Mouse (Mus musculus) spleen, adult 2 months (tissue): Measurements from ENCODE around the gene Pitpnc1. TPM values are rescaled to one million over a fixed set of nuclear protein-coding genes. Genes with fewer than 3 reads are reported as not detected.

ENCODE experiments used
- DNase-seq, 2 experiments: peaks; one replicate each; pipeline versions ENCODE4 v3.0.0 to v3.0.0-alpha.2; 2012 to 2021; ENCODE audit warnings: low spot score in 2 of 2, low read depth in 1 of 2
- H3K27ac ChIP-seq: fragments of 200-500 bp; 2 replicates; pipeline ENCODE4 v1.5.1; 2012; ENCODE audit warnings: low read length, inconsistent platforms; ENCODE audit not compliant: insufficient read depth
- H3K27me3 ChIP-seq: fragments of 200-500 bp; 2 replicates; pipeline ENCODE4 v1.6.1; 2012; ENCODE audit warnings: mild to moderate bottlenecking, moderate library complexity, low read length, inconsistent platforms; ENCODE audit not compliant: control insufficient read depth, insufficient read depth
- H3K36me3 ChIP-seq: fragments of 200-500 bp; 2 replicates; pipeline ENCODE4 v1.6.1; 2012; ENCODE audit warnings: mild to moderate bottlenecking, low read length, inconsistent platforms; ENCODE audit not compliant: control insufficient read depth, insufficient read depth
- H3K4me1 ChIP-seq: fragments of 200-500 bp; 2 replicates; pipeline ENCODE4 v1.6.1; 2011; ENCODE audit warnings: inconsistent platforms; ENCODE audit not compliant: control insufficient read depth, insufficient read depth, insufficient read length
- H3K4me3 ChIP-seq: fragments of 200-500 bp; 2 replicates; pipeline ENCODE4 v1.5.1; 2011; ENCODE audit warnings: mild to moderate bottlenecking, inconsistent platforms; ENCODE audit not compliant: insufficient read depth, insufficient read length; ENCODE audit errors: extremely low read depth
- CTCF ChIP-seq: fragments of 200-500 bp; IDR thresholded peaks from 2 replicates; pipeline ENCODE4 v1.5.1; 2011; ENCODE audit warnings: mild to moderate bottlenecking, inconsistent platforms; ENCODE audit not compliant: insufficient read depth, insufficient read length, insufficient replicate concordance; ENCODE audit errors: extremely low read depth
- POLR2A ChIP-seq: fragments of 200-500 bp; IDR thresholded peaks from 2 replicates; pipeline ENCODE4 v1.6.1; 2011; ENCODE audit warnings: low read depth, low read length, inconsistent platforms
- WGBS: fragments of 180-500 bp; shearing (Covaris S2); methylation state at CpG from one replicate; pipeline ENCODE4 v1.1.7; 2018; 5-methylcytosine and 5-hydroxymethylcytosine counted together
- polyA plus RNA-seq: library from polyadenylated mRNA; depleted of rRNA; stranded (reverse); fragments of >200 nt; gene quantifications from 2 replicates; pipeline ENCODE4 v1.2.3, GENCODE M21; 2012

Gene Pitpnc1
- polyA plus RNA-seq, 1 experiment = 6.4 TPM

- H3K27me3 ChIP-seq = no peaks in the 10 kb centered on the region
- TF ChIP-seq CTCF (no peak), POLR2A (no peak)
- no peak overlapping the region for H3K4me3 ChIP-seq
- DNase-seq = no peak
- H3K4me1 ChIP-seq = peaks cover 6% of the 10 kb centered on the region; the same call in 1 of the 2 replicates
- H3K27ac ChIP-seq = no peak overlapping the region
- no peaks in the 10 kb centered on the region for H3K36me3 ChIP-seq
- WGBS = 85% methylated on average over 3 of the region's 3 CpGs
These were observed 1.8 kb upstream of the Pitpnc1 start for GRCm38 (mm10) chr11:107472304-107472703.

GRCm38 (mm10) chr11:107471071-107471720 lies 697 bp upstream of the Pitpnc1 start:
- Histone ChIP-seq H3K27ac (peak overlapping the region; percentile 82), H3K27me3 (no peaks in the 10 kb centered on the region), H3K36me3 (no peaks in the 10 kb centered on the region), H3K4me3 (peak overlapping the region; percentile 93), H3K4me1 (peaks cover 6% of the 10 kb centered on the region; the same call in 1 of the 2 replicates)
- 3% methylated on average over 11 of the region's 11 CpGs for WGBS
- TF ChIP-seq POLR2A = no peak
- no peak for TF ChIP-seq CTCF
- no peak for DNase-seq

DNA sequence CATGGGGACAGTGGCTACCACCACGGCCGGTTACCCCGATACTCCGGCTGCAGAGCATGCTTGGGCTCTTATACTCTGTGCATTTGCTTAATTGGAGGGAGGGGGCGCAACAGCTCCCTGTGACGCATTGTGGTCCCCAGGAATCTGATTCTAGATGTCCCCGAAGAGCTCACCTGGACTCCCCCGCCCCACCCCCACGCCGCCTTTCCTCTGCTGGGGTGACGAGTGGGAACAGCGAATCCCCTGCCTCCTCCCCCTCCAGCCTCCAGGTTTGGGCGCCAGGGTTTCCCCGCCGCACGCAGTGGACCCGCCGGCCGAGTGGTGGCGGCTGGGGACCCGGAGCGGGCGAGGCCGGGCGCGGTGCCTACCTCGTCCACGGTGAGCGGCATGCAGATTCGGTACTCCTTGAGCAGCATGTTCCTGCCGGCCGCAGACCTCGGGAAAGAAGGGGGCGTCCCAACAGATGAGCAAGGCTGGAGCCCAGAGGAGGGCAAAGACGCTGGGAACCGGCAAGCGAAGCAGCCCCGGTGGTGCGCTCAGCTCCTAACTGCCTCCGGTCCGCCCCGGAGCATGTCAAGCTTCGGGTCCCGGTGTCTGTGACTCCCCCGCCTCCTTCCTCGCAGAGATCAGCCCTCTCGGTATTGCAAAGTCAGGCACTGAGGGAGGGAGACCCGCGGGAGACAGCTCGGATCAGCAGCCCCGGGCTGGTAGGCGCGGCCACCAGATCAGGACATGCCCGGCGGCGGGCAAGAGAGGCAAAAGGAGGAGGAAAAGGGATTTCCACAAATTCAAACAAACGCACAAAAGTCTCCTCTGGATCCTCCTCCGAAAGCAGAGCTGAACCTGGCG lies 752 bp downstream of the Pitpnc1 start:
- peak overlapping the region; percentile 93 for H3K4me3 ChIP-seq
- H3K27me3 ChIP-seq = no peaks in the 10 kb centered on the region
- H3K27ac ChIP-seq = peak overlapping the region; percentile 82
- no peaks in the 10 kb centered on the region for H3K36me3 ChIP-seq
- peak in 1 of 2 experiments; percentile 58 for DNase-seq
- H3K4me1 ChIP-seq = peaks cover 6% of the 10 kb centered on the region; the same call in 1 of the 2 replicates
- WGBS = under 1% methylated on average over 59 of the region's 59 CpGs
- TF ChIP-seq POLR2A (no peak), CTCF (no peak)

- peaks cover 6% of the 10 kb centered on the region; the same call in 1 of the 2 replicates for H3K4me1 ChIP-seq
- under 1% methylated on average over 38 of the region's 38 CpGs for WGBS
- peak in 1 of 2 experiments; percentile 68 for DNase-seq
- H3K4me3 ChIP-seq = peak overlapping the region; percentile 93
- H3K27me3 ChIP-seq = no peaks in the 10 kb centered on the region
- H3K36me3 ChIP-seq = no peaks in the 10 kb centered on the region
- H3K27ac ChIP-seq = peak overlapping the region; percentile 82
- TF ChIP-seq CTCF (peak; percentile 88), POLR2A (no peak)
These were observed 1.4 kb downstream of the Pitpnc1 start for GRCm38 (mm10) chr11:107469031-107469522.

GRCm38 (mm10) chr11:107468252-107469030 lies 2.1 kb downstream of the Pitpnc1 start:
- no peaks in the 10 kb centered on the region for H3K36me3 ChIP-seq
- TF ChIP-seq CTCF (no peak), POLR2A (no peak)
- peaks cover 6% of the 10 kb centered on the region; the same call in 1 of the 2 replicates for H3K4me1 ChIP-seq
- peak overlapping the region; percentile 93 for H3K4me3 ChIP-seq
- H3K27ac ChIP-seq = peak overlapping the region; percentile 82
- 17% methylated on average over 16 of the region's 16 CpGs for WGBS
- no peak for DNase-seq
- H3K27me3 ChIP-seq = no peaks in the 10 kb centered on the region

DNA sequence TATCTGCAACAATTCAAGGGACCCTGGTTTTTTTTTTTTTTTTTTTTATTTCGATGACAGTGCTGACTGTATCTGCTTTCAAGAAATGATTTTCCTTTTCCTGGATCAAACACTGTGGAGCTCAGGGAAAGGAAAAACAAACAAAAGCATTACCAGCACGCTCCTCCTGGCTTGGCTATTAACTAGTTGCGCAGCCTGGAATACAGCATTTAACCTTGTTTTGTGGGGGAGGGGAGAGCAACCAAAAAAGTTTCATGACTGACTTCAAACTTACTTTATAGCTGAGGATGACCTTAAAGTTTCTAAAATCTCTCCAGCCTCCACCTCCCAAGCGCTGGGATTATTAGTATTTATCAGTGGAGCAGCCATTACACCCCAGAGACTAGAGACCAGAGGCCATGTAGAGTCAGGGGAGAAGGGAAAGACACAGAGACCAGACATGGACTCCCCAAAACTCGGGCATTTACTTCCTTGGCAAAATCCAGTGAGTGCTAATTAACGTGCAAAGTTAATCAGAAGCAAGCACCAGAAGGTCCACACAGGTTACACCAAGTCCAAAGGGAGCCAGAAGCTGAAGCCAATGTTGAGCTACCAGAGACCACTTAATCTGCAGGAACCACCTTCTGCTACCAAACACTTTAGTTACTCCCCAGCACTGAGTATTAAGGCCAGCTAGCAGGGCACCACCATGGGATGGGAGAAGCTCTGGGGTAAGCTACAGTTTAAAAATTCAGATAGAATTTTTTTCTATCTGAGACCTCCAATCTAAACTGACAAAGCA lies 3.7 kb downstream of the Pitpnc1 start:
- Histone ChIP-seq H3K4me1 (peaks cover 6% of the 10 kb centered on the region; the same call in 1 of the 2 replicates), H3K36me3 (no peaks in the 10 kb centered on the region), H3K4me3 (no peak overlapping the region), H3K27ac (no peak overlapping the region; the same call in 1 of the 2 replicates), H3K27me3 (no peaks in the 10 kb centered on the region)
- DNase-seq = no peak
- 80% methylated on average over 6 of the region's 6 CpGs for WGBS
- no peak for TF ChIP-seq POLR2A
- no peak for TF ChIP-seq CTCF
